Mouse (Mus musculus) heart, postnatal 0 days (tissue): ENCODE data around the gene Barx1.

Source experiments
- CTCF ChIP-seq: IDR thresholded peaks from 2 replicates; pipeline ENCODE4 v1.5.1; 2016; ENCODE audit warnings: antibody characterized with exemption, control low read depth, low read depth
- EP300 ChIP-seq: IDR thresholded peaks from 2 replicates; pipeline ENCODE4 v1.6.1; 2016; ENCODE audit warnings: antibody characterized with exemption, low read depth

DNA sequence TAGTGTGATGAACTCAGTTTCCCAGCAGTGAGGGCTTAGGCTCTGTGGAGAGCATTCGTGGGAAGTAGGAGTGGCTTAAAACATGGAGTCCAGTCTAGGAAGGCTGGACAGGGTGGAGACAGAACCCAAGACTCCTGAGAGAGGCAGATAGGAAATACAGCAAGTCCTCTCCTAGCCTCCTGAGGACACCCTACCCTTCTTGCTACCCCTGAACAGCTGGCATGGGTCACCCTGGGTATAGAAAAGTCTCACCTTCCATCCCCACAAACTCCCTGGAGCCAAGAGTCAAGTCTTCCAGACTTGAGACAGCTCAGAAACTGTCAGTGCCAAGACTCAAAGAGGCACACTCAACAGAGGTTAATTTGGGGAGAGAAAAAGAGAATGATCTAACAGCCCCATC lies 1.2 kb upstream of the Barx1 start:
- TF ChIP-seq EP300 (no peak), CTCF (no peak)
